Mouse (Mus musculus): ENCODE results near the gene Gabbr1. TPM values are rescaled to one million over a fixed set of nuclear protein-coding genes. Genes with fewer than 3 reads are reported as not detected.

Gene Gabbr1
- polyA plus RNA-seq, 1 experiment, result 6.1 TPM

DNA sequence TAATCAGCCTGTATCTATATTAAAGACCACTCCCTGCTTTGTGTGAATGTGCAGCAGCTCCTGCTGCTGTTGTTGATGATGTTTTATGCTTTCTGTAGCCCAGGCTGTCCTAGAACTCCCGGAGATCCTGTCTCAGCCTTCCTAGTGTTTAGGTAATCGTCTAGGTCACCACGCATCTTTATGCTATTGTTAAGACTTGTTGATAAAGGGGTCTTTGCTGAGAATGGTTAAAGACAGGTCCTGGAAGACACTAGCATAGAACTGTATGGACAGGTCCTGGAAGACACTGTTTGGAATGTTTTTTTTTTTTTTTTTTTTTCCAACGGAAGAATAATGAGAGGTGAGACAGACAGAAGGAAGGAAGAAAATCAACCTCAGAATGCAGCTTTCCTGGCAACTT is 42.4 kb upstream of the Gabbr1 start:
- TF ChIP-seq CEBPB (IDR thresholded peaks at IDR 0.05; ENCODE audit: low read depth), result no peak
- TF ChIP-seq MYOG (IDR thresholded peaks at IDR 0.05; ENCODE audit: control insufficient read depth, extremely low read depth, insufficient read length), result no peak
- TF ChIP-seq MYOD1 (IDR thresholded peaks at IDR 0.05; ENCODE audit: control insufficient read depth, insufficient read length, low read depth), result no peak
- H3ac ChIP-seq (ENCODE audit: control insufficient read depth, insufficient read length, low read depth), result peak overlapping the region; percentile 24
- H3K4me3 ChIP-seq (ENCODE audit: insufficient read depth, poor library complexity, severe bottlenecking), result peak overlapping the region; percentile 42
- H3K36me3 ChIP-seq (ENCODE audit: control insufficient read depth, insufficient read depth), result peaks cover 19% of the 10 kb centered on the region
- peaks cover 9% of the 10 kb centered on the region for H3K79me2 ChIP-seq (ENCODE audit: control insufficient read depth, insufficient read depth)
- H3K79me3 ChIP-seq (ENCODE audit: low read depth), result no peaks in the 10 kb centered on the region
- no peaks in the 10 kb centered on the region for H3K27me3 ChIP-seq (ENCODE audit: control insufficient read depth, insufficient read depth, insufficient read length)

DNA sequence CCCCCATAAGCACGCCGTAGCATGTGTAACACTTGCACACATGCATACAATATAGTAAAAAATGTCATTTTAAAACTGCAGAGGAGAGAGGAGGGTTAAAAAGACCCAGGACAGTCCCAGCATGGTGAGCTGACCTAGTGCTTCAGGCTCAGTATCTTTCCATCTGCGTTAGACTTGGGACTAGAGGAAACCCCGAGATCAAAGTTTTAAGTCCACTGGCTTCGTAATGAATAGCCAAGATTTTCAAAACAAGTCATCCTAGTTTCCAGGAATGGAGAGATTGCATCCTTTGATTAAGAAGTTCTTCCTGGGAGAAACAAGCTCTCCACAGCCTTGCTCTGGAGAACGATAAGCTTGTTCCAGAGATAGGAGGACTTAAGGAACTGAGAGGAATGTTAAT is 37.6 kb upstream of the Gabbr1 start:
- Histone ChIP-seq H3K4me3 (ENCODE audit: insufficient read depth, poor library complexity, severe bottlenecking) (no peak overlapping the region), H3K79me3 (ENCODE audit: low read depth) (no peaks in the 10 kb centered on the region), H3K36me3 (ENCODE audit: control insufficient read depth, insufficient read depth) (peaks cover 31% of the 10 kb centered on the region), H3ac (ENCODE audit: control insufficient read depth, insufficient read length, low read depth) (no peak overlapping the region), H3K79me2 (ENCODE audit: control insufficient read depth, insufficient read depth) (peaks cover 5% of the 10 kb centered on the region), H3K27me3 (ENCODE audit: control insufficient read depth, insufficient read depth, insufficient read length) (no peaks in the 10 kb centered on the region)
- TF ChIP-seq CEBPB (IDR thresholded peaks at IDR 0.05; ENCODE audit: low read depth) (no peak), FOSL1 (IDR thresholded peaks at IDR 0.05; ENCODE audit: insufficient read depth, low read length, poor library complexity, severe bottlenecking) (no peak), MYOD1 (IDR thresholded peaks at IDR 0.05; ENCODE audit: control insufficient read depth, insufficient read length, low read depth) (no peak), CTCF (IDR thresholded peaks at IDR 0.05; ENCODE audit: control insufficient read depth, insufficient read depth, insufficient read length) (no peak), MYOG (IDR thresholded peaks at IDR 0.05; ENCODE audit: control insufficient read depth, extremely low read depth, insufficient read length) (no peak), USF1 (IDR thresholded peaks at IDR 0.05; ENCODE audit: low read depth) (no peak)

DNA sequence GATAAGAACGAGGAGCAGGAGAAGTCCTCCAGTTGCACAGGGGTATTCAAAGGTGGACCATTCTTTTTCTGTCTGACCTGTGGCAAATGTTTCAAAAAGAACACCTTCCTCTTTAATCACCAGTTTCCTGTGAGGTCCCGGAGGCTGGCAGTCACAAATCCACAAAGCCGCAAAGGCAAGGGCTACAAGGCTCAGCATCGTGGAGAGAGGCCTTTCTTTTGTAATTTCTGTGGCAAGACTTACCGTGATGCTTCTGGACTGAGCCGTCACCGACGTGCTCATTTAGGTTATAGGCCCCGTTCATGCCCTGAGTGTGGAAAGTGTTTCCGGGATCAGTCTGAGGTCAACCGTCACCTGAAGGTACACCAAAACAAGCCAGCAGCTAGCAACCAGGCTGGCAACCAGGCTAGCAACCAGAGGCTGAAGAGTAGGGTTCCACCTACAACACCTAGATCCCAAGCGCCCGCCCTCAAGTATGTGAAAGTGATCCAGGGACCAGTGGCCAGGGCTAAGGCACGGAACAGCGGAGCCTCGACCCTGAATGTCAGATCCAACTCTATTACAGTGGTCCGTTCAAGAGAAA is 36.2 kb upstream of the Gabbr1 start:
- peaks cover 26% of the 10 kb centered on the region for H3K36me3 ChIP-seq (ENCODE audit: control insufficient read depth, insufficient read depth)
- H3K79me3 ChIP-seq (ENCODE audit: low read depth), result no peaks in the 10 kb centered on the region
- H3K4me3 ChIP-seq (ENCODE audit: insufficient read depth, poor library complexity, severe bottlenecking), result no peak overlapping the region
- H3ac ChIP-seq (ENCODE audit: control insufficient read depth, insufficient read length, low read depth), result no peak overlapping the region
- TF ChIP-seq CEBPB (IDR thresholded peaks at IDR 0.05; ENCODE audit: low read depth) (no peak), MAX (IDR thresholded peaks at IDR 0.05) (no peak), USF1 (IDR thresholded peaks at IDR 0.05; ENCODE audit: low read depth) (no peak), FOSL1 (IDR thresholded peaks at IDR 0.05; ENCODE audit: insufficient read depth, low read length, poor library complexity, severe bottlenecking) (no peak), CTCF (IDR thresholded peaks at IDR 0.05; ENCODE audit: control insufficient read depth, insufficient read depth, insufficient read length) (no peak), MYOG (IDR thresholded peaks at IDR 0.05; ENCODE audit: control insufficient read depth, extremely low read depth, insufficient read length) (no peak), MYOD1 (IDR thresholded peaks at IDR 0.05; ENCODE audit: control insufficient read depth, insufficient read length, low read depth) (no peak)
- no peaks in the 10 kb centered on the region for H3K79me2 ChIP-seq (ENCODE audit: control insufficient read depth, insufficient read depth)
- no peaks in the 10 kb centered on the region for H3K27me3 ChIP-seq (ENCODE audit: control insufficient read depth, insufficient read depth, insufficient read length)

DNA sequence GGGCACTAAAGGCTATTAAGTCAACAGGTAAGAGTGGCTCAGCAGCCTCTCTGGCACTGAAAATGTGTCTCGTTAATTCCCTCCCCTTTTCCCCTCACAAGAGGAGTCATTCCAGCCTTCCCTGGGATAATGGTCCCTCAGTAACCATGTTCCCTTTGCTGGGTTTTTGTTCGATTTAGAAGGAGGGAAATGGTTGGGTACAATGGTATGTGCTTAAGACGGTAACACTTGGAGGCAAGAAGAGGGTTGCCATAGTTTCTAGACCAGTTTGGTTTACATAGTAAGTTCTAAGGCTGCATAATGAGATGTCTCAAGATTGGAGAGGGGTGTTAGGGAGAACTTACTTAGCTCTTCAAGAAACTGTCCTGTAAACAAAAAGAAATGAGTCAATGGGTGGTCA is 34.0 kb upstream of the Gabbr1 start:
- TF ChIP-seq CTCF (IDR thresholded peaks at IDR 0.05; ENCODE audit: control insufficient read depth, insufficient read depth, insufficient read length), result no peak
- no peak for TF ChIP-seq FOSL1 (IDR thresholded peaks at IDR 0.05; ENCODE audit: insufficient read depth, low read length, poor library complexity, severe bottlenecking)
- TF ChIP-seq MAX (IDR thresholded peaks at IDR 0.05), result no peak
- no peak for TF ChIP-seq MYOG (IDR thresholded peaks at IDR 0.05; ENCODE audit: control insufficient read depth, extremely low read depth, insufficient read length)
- no peak for TF ChIP-seq MYOD1 (IDR thresholded peaks at IDR 0.05; ENCODE audit: control insufficient read depth, insufficient read length, low read depth)
- no peak for TF ChIP-seq USF1 (IDR thresholded peaks at IDR 0.05; ENCODE audit: low read depth)
- TF ChIP-seq CEBPB (IDR thresholded peaks at IDR 0.05; ENCODE audit: low read depth), result no peak
- no peaks in the 10 kb centered on the region for H3K27me3 ChIP-seq (ENCODE audit: control insufficient read depth, insufficient read depth, insufficient read length)
- peaks cover 22% of the 10 kb centered on the region for H3K36me3 ChIP-seq (ENCODE audit: control insufficient read depth, insufficient read depth)

DNA sequence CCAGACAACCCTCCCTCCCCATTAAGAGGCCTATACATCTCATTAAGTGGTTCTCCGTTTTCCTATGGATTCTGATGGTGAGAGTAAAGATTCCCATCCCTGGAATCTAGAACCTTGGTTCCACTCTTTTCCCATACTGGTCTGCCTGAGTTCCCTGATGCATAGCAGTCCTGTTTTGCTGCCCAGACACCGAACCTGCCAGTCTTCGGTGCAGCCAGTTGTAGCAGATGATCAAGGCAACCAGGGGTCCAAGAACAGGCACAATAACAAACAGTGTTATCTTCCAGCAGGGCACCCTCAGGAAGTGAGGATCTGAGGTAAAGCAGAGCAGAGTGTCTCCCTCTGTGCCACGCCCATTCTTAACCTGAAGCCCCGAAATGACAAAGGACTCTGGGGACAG is 33.6 kb upstream of the Gabbr1 start:
- peaks cover 18% of the 10 kb centered on the region for H3K36me3 ChIP-seq (ENCODE audit: control insufficient read depth, insufficient read depth)

More for the DNA sequence above, 34.0 kb upstream of the Gabbr1 start:
- no peak overlapping the region for H3ac ChIP-seq (ENCODE audit: control insufficient read depth, insufficient read length, low read depth)
- no peaks in the 10 kb centered on the region for H3K79me3 ChIP-seq (ENCODE audit: low read depth)
- H3K79me2 ChIP-seq (ENCODE audit: control insufficient read depth, insufficient read depth), result no peaks in the 10 kb centered on the region
- H3K4me3 ChIP-seq (ENCODE audit: insufficient read depth, poor library complexity, severe bottlenecking), result no peak overlapping the region

DNA sequence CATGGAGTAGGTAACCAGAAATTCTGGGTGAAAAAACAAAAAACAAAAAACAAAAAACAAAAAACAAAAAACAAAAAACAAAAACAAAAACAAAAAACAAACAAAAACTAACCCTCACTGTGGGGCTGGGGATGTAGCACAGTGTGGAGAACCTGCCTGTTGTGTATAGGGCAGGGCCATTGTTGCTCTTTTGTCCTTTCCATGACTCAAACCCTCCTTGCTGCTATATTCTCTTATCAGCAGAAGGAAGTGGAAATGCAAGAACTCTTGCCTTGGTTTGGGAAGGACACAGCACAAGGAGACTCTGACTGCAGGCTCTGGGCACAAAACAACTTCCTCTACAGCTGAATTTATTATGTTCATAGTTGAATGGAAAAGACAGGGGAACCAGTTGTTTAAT is 29.4 kb upstream of the Gabbr1 start:
- TF ChIP-seq MYOD1 (IDR thresholded peaks at IDR 0.05; ENCODE audit: control insufficient read depth, insufficient read length, low read depth) (no peak), MAX (IDR thresholded peaks at IDR 0.05) (no peak), CEBPB (IDR thresholded peaks at IDR 0.05; ENCODE audit: low read depth) (no peak), FOSL1 (IDR thresholded peaks at IDR 0.05; ENCODE audit: insufficient read depth, low read length, poor library complexity, severe bottlenecking) (no peak), CTCF (IDR thresholded peaks at IDR 0.05; ENCODE audit: control insufficient read depth, insufficient read depth, insufficient read length) (no peak), USF1 (IDR thresholded peaks at IDR 0.05; ENCODE audit: low read depth) (no peak), MYOG (IDR thresholded peaks at IDR 0.05; ENCODE audit: control insufficient read depth, extremely low read depth, insufficient read length) (no peak)
- Histone ChIP-seq H3ac (ENCODE audit: control insufficient read depth, insufficient read length, low read depth) (no peak overlapping the region), H3K79me3 (ENCODE audit: low read depth) (no peaks in the 10 kb centered on the region), H3K27me3 (ENCODE audit: control insufficient read depth, insufficient read depth, insufficient read length) (no peaks in the 10 kb centered on the region), H3K36me3 (ENCODE audit: control insufficient read depth, insufficient read depth) (no peaks in the 10 kb centered on the region), H3K4me3 (ENCODE audit: insufficient read depth, poor library complexity, severe bottlenecking) (no peak overlapping the region), H3K79me2 (ENCODE audit: control insufficient read depth, insufficient read depth) (no peaks in the 10 kb centered on the region)

More for the DNA sequence above, 33.6 kb upstream of the Gabbr1 start:
- Histone ChIP-seq H3K79me2 (ENCODE audit: control insufficient read depth, insufficient read depth) (no peaks in the 10 kb centered on the region), H3K79me3 (ENCODE audit: low read depth) (no peaks in the 10 kb centered on the region), H3K4me3 (ENCODE audit: insufficient read depth, poor library complexity, severe bottlenecking) (no peak overlapping the region), H3ac (ENCODE audit: control insufficient read depth, insufficient read length, low read depth) (no peak overlapping the region), H3K27me3 (ENCODE audit: control insufficient read depth, insufficient read depth, insufficient read length) (no peaks in the 10 kb centered on the region)
- TF ChIP-seq MYOD1 (IDR thresholded peaks at IDR 0.05; ENCODE audit: control insufficient read depth, insufficient read length, low read depth) (no peak), USF1 (IDR thresholded peaks at IDR 0.05; ENCODE audit: low read depth) (no peak), CTCF (IDR thresholded peaks at IDR 0.05; ENCODE audit: control insufficient read depth, insufficient read depth, insufficient read length) (no peak)
